Mouse (Mus musculus) stomach, embryonic 15.5 days (tissue): ENCODE data around the gene St6galnac6. TPM values are rescaled to one million over a fixed set of nuclear protein-coding genes. Genes with fewer than 3 reads are reported as not detected.

Experiments
- ATAC-seq: fragments of 200-750 bp; cut with Nextera tagmentation; 2 replicates; pipeline ENCODE4 v1.8.0; 2017; ENCODE audit warnings: low read depth, moderate number of reproducible peaks, moderate TSS enrichment; ENCODE audit not compliant: insufficient read depth, low FRiP score
- H3K27ac ChIP-seq: fragments of 300-500 bp; sonication (generic); 2 replicates; pipeline ENCODE4 v1.5.1; 2015; ENCODE audit warnings: mild to moderate bottlenecking, inconsistent platforms
- H3K27me3 ChIP-seq: fragments of 300-500 bp; sonication (generic); replicated peaks from 2 replicates; pipeline ENCODE4 v1.6.1; 2015; ENCODE audit warnings: inconsistent platforms
- H3K36me3 ChIP-seq: fragments of 300-500 bp; sonication (generic); 2 replicates; pipeline ENCODE4 v1.6.1; 2015; ENCODE audit warnings: inconsistent platforms
- H3K4me1 ChIP-seq: fragments of 300-500 bp; sonication (generic); 2 replicates; pipeline ENCODE4 v1.6.1; 2015; ENCODE audit warnings: inconsistent platforms
- H3K4me2 ChIP-seq: fragments of 300-500 bp; sonication (generic); 2 replicates; pipeline ENCODE4 v1.6.1; 2015; ENCODE audit warnings: mild to moderate bottlenecking, inconsistent platforms
- H3K4me3 ChIP-seq: fragments of 300-500 bp; sonication (generic); replicated peaks from 2 replicates; pipeline ENCODE4 v1.5.1; 2015; ENCODE audit warnings: inconsistent platforms
- H3K9ac ChIP-seq: fragments of 300-500 bp; sonication (generic); 2 replicates; pipeline ENCODE4 v1.6.1; 2015; ENCODE audit warnings: inconsistent platforms
- H3K9me3 ChIP-seq: fragments of 300-500 bp; sonication (generic); 2 replicates; pipeline ENCODE4 v1.6.1; 2016; ENCODE audit warnings: inconsistent platforms
- WGBS: fragments of 180-500 bp; shearing (Covaris S2); methylation state at CpG from one replicate; pipeline ENCODE4 v1.1.7; 2015; 5-methylcytosine and 5-hydroxymethylcytosine counted together
- polyA plus RNA-seq: library from polyadenylated mRNA; unstranded; fragments of >200 nt; fragmentation: Nextera tagmentation; extraction: Ambion mirVana; gene quantifications from 2 replicates; pipeline ENCODE4 v1.2.1, GENCODE M21; 2015

Gene St6galnac6
- polyA plus RNA-seq: 17.4 and 19.7 TPM in 2 replicates

DNA sequence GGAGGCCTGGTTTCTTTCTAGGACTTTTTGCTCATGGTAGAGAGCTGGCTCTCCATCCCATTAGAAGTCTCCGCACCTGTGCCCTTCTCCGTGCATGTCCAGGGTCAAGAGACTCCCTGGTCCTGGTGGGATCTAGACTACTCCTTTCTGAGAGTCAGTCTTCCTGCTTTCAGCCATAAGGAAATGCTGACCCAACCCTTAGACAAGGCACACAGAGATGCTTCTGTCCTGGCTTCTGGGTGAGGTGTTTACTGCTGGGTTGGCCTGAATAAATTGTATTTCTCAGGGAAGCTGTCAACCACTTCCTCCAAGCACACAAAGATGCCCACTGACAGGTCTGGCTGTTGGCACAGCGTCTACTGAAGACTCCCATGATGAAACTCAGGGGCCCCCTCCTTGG is at the start of gene St6galnac6:
Gene St6galnac6, plus strand, starts transcription at position 301 of the 400 bp plus-strand sequence.
- H3K4me2 ChIP-seq: no peak within 1 kb of the TSS
- peaks cover 4% of the 10 kb centered on the region; the same call in 1 of the 2 replicates for H3K36me3 ChIP-seq
- no peaks in the 10 kb centered on the region for H3K9me3 ChIP-seq
- 88% methylated on average over 3 of the region's 3 CpGs for WGBS
- peaks cover 14% of the 10 kb centered on the region for H3K4me1 ChIP-seq
- no peak within 1 kb of the TSS for H3K9ac ChIP-seq
- no peak within 1 kb of the TSS for H3K27ac ChIP-seq
- ATAC-seq: no peak
- H3K4me3 ChIP-seq: no peak within 1 kb of the TSS
- no peaks in the 10 kb centered on the region for H3K27me3 ChIP-seq

DNA sequence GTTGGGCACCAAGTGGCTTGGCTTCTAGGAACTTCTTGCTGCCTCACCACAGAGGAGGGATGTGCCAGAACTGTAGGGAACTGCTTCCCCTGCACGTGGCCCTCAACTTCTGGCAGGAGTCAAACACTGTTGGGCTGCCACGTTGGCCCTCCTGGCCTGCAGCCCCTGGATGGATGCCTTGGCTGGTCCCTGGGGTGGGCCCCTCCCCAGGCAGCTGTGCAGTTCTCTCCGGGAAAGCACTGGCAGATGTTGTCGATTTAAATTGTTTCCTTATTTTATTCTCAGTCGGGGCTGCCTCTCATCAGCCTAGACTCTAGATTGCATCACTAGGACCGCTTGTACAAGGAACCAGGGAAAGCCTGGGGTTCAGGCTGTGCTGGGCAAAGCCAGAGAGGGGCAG is 49.7 kb upstream of the St6galnac6 start:
- ATAC-seq: no peak
- H3K4me2 ChIP-seq: no peak overlapping the region
- H3K9ac ChIP-seq: no peak overlapping the region
- no peak overlapping the region for H3K4me3 ChIP-seq
- no peaks in the 10 kb centered on the region for H3K9me3 ChIP-seq
- no peaks in the 10 kb centered on the region for H3K27me3 ChIP-seq
- 34% methylated on average over 6 of the region's 6 CpGs for WGBS
- peak overlapping the region; percentile 77 for H3K27ac ChIP-seq
- H3K36me3 ChIP-seq: no peaks in the 10 kb centered on the region
- H3K4me1 ChIP-seq: peaks cover 24% of the 10 kb centered on the region

DNA sequence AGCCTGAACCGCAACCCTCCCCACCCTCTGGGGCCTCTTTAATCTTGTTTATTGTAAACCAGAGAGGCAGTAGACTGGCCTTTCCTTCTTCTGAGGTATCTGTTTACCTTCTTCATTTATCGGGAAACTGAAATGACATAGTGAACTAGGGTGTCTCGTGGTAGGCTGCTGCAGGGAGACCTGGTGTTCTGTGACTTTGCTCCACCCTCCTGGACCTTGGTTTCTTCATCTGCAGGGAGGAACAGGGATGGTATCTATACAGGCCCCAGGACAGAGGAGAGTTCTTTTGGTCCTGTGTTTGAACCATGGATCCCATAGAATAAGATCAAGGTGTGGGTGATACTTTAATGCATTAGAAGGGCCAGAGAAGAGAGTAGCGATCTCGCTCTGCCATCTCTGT is 48.3 kb upstream of the St6galnac6 start:
- 66% methylated on average over 5 of the region's 5 CpGs for whole genome bisulfite sequencing
- peaks cover 25% of the 10 kb centered on the region for H3K4me1 ChIP-seq
- no peak overlapping the region for H3K4me3 ChIP-seq
- no peaks in the 10 kb centered on the region for H3K9me3 ChIP-seq
- no peak overlapping the region for H3K4me2 ChIP-seq
- no peaks in the 10 kb centered on the region for H3K27me3 ChIP-seq
- H3K27ac ChIP-seq: no peak overlapping the region
- no peak for ATAC-seq
- no peaks in the 10 kb centered on the region for H3K36me3 ChIP-seq
- H3K9ac ChIP-seq: no peak overlapping the region

DNA sequence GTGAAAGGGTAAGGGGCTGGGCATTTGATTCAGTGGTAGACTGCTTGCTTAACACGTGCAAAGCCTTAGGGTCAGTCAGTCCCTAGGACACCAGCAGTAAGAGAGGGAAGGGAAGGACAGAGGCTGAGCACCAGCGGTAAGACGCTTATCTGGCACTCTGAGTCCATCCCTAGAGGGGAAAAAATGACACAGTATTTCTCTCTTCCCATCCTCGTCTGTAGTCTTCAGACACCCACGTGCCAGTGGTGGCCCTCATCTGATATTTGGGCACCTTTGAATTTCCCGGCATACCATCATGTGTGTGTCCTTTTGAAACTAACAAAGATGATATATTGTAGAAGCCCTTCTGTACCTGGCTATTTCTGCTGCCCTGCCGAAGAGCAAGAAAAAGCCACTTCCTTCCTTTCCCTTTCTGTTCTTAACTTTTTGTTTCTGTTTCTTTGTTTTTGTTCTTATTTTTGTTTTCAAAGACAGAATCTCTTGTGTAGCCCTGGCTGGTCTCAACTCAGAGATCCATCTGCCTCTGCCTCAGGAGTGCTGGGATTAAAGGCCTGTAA is 45.8 kb upstream of the St6galnac6 start:
- no peak overlapping the region for H3K9ac ChIP-seq
- no peak overlapping the region for H3K4me3 ChIP-seq
- no peak for ATAC-seq
- no peak overlapping the region for H3K4me2 ChIP-seq
- H3K9me3 ChIP-seq: no peaks in the 10 kb centered on the region
- no peaks in the 10 kb centered on the region for H3K27me3 ChIP-seq
- H3K36me3 ChIP-seq: 0 out of 2 replicates have a peak, but pooled peaks cover 6% of the 10 kb centered on the region
- H3K4me1 ChIP-seq: peaks cover 22% of the 10 kb centered on the region
- 68% methylated on average over 7 of the region's 7 CpGs for WGBS
- no peak overlapping the region for H3K27ac ChIP-seq

DNA sequence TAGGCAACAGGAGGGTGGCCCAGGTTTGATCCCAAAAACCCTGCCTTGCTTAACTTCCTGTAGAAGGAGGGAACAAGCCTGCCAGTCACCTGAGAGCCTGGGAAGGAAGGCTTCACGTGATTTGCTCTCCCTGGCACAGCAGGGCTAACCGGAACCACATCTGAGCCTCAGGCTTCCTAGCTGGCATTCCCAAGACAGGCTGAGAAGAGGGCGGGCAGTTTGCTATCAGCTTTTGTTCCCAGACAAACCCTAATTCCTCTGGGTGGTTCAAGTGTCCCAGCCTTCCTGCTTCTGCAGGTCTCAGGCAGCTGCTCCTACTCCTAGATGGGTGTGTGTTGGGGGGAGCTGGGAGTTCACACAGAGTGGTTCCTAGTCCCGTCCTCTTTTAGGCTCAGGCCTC is 44.0 kb upstream of the St6galnac6 start:
- Histone ChIP-seq H3K4me3 (no peak overlapping the region), H3K27me3 (no peaks in the 10 kb centered on the region), H3K27ac (peak overlapping the region; percentile 51; the same call in 1 of the 2 replicates), H3K9me3 (no peaks in the 10 kb centered on the region), H3K4me1 (peaks cover 10% of the 10 kb centered on the region), H3K4me2 (no peak overlapping the region), H3K9ac (no peak overlapping the region), H3K36me3 (peaks cover 16% of the 10 kb centered on the region; the same call in 1 of the 2 replicates)
- 41% methylated on average over 4 of the region's 4 CpGs for WGBS
- no peak for ATAC-seq

DNA sequence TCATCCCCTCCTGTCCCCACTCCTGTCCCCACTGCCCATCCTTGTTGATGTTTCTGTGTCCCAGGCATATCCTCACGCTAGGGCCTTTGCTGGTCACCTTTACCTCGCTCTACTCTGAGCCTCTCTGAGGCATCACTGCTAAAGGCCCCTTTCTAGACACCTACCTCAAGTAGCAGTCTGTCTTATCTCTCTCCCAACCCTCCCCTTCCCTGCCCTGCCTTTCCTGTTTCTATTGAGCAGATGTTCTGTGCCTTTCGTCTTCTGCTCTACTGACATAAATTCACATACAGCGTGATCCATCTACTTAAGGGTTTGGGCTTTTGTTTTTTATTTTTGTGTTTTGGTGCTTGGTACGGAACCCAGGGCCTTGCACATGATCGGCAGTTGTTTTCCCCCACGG is 43.5 kb upstream of the St6galnac6 start:
- 0 out of 2 replicates have a peak, but pooled peaks cover 7% of the 10 kb centered on the region for H3K4me1 ChIP-seq
- no peaks in the 10 kb centered on the region for H3K9me3 ChIP-seq
- peak overlapping the region; percentile 51; the same call in 1 of the 2 replicates for H3K27ac ChIP-seq
- H3K4me3 ChIP-seq: no peak overlapping the region
- H3K9ac ChIP-seq: no peak overlapping the region
- WGBS: 76% methylated on average over 7 of the region's 7 CpGs
- no peak overlapping the region for H3K4me2 ChIP-seq
- peaks cover 16% of the 10 kb centered on the region; the same call in 1 of the 2 replicates for H3K36me3 ChIP-seq
- no peaks in the 10 kb centered on the region for H3K27me3 ChIP-seq
- ATAC-seq: no peak

DNA sequence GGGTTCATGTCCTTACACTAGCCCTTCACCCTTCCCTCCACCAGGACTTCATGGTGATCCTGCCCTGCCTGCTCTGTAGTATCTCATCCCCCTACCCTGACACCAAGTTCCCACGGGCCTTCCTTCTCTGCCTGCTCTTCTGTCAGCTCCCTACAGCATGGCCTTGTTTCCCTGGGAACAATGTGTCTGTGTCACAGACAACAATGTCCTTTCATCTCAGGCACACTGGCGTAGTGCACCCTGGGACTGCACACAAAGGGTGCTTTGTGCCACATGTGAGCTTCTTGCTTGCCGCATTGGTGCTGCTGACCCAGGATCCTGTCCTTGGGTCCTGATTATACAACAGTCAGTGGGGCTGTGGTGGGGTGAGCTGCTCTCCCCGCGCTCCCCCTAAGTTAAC is 39.9 kb upstream of the St6galnac6 start:
- 0 out of 2 replicates have a peak, but pooled peaks cover 7% of the 10 kb centered on the region for H3K4me1 ChIP-seq
- no peak overlapping the region for H3K4me3 ChIP-seq
- peak overlapping the region; percentile 40; the same call in 1 of the 2 replicates for H3K27ac ChIP-seq
- no peak overlapping the region for H3K9ac ChIP-seq
- no peaks in the 10 kb centered on the region for H3K27me3 ChIP-seq
- peak; percentile 44; the same call in 1 of the 2 replicates for ATAC-seq
- H3K4me2 ChIP-seq: no peak overlapping the region
- H3K36me3 ChIP-seq: peaks cover 27% of the 10 kb centered on the region
- no peaks in the 10 kb centered on the region for H3K9me3 ChIP-seq
- WGBS: 70% methylated on average over 5 of the region's 5 CpGs

DNA sequence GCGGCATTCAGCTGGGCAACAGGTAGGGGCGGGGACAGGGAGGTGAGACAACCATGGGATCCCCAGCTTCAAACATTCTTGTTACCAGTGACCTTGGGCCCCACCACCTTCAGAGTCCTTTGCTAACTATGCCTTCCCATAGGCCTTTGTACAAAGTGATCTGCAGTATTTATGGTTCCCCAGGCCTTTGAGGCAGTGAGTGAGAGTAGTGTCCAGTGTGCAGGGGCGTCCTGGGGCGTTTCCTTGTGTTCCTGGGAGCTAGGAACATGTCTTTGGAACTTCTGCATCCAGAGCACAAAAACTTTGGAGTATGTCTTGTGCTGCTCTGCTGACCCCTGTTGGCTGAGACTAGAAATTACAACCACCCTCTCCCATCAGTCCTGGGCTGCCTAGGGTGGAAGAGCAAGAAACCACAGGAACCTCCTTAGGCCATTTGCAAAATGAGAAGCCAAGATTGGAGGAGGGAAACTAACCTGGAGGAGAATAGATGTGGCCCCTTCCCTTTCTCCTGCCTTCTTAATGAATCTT is 32.9 kb upstream of the St6galnac6 start:
- Histone ChIP-seq H3K9ac (no peak overlapping the region), H3K4me3 (no peak overlapping the region), H3K4me1 (peaks cover 3% of the 10 kb centered on the region), H3K4me2 (no peak overlapping the region), H3K27me3 (no peaks in the 10 kb centered on the region), H3K27ac (no peak overlapping the region), H3K36me3 (peaks cover 44% of the 10 kb centered on the region), H3K9me3 (no peaks in the 10 kb centered on the region)
- ATAC-seq: no peak
- WGBS: 40% methylated on average over 4 of the region's 4 CpGs

DNA sequence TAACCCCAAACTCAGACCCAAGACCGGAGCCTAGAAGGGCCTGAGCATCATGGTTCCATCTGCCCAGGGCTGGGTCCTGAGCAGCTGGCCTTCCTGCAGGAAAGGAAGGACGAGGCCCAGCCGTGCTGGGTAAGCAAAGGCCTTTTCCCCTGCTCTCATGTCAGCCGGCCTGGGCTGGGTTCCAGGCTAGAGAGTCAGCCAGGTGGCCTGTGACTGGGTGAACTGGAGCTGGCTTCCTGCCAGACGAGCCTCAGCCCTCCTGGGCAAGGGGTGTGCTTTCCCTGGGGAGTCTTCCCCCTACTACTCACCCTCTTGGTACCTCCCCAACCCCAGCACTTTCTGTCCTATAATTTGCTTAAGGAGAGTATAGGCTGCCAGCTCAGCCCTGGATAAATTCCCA is 31.4 kb upstream of the St6galnac6 start:
- Histone ChIP-seq H3K36me3 (peaks cover 48% of the 10 kb centered on the region), H3K27me3 (no peaks in the 10 kb centered on the region), H3K4me2 (no peak overlapping the region), H3K27ac (no peak overlapping the region), H3K9me3 (no peaks in the 10 kb centered on the region), H3K4me3 (no peak overlapping the region), H3K9ac (no peak overlapping the region), H3K4me1 (peaks cover 14% of the 10 kb centered on the region)
- 70% methylated on average over 5 of the region's 5 CpGs for WGBS
- ATAC-seq: no peak

DNA sequence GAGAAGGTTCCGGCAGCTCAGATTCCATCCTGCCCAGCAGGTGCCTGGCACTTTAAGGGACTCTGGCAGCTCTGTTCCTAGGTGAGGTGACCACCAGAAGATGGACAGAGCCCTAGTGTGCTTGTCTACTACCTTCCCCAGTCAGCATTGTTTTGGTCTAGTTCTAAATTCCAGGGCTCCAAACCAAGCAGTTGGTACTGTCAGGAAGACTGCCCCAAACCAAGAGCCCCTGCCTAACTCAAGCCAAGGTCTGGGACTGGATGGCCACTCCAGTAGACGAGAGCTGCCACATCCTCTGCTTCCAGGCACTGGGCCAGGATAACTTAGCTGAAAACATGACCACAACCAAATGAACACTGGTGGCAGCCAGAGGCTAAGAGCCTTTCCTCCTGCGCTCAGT is 30.6 kb upstream of the St6galnac6 start:
- no peaks in the 10 kb centered on the region for H3K9me3 ChIP-seq
- no peaks in the 10 kb centered on the region for H3K27me3 ChIP-seq
- WGBS: 89% methylated on average over 3 of the region's 3 CpGs
- H3K4me1 ChIP-seq: peaks cover 14% of the 10 kb centered on the region
- H3K36me3 ChIP-seq: peaks cover 43% of the 10 kb centered on the region
- no peak for ATAC-seq
- no peak overlapping the region for H3K4me2 ChIP-seq
- H3K4me3 ChIP-seq: no peak overlapping the region
- H3K9ac ChIP-seq: no peak overlapping the region
- H3K27ac ChIP-seq: no peak overlapping the region

DNA sequence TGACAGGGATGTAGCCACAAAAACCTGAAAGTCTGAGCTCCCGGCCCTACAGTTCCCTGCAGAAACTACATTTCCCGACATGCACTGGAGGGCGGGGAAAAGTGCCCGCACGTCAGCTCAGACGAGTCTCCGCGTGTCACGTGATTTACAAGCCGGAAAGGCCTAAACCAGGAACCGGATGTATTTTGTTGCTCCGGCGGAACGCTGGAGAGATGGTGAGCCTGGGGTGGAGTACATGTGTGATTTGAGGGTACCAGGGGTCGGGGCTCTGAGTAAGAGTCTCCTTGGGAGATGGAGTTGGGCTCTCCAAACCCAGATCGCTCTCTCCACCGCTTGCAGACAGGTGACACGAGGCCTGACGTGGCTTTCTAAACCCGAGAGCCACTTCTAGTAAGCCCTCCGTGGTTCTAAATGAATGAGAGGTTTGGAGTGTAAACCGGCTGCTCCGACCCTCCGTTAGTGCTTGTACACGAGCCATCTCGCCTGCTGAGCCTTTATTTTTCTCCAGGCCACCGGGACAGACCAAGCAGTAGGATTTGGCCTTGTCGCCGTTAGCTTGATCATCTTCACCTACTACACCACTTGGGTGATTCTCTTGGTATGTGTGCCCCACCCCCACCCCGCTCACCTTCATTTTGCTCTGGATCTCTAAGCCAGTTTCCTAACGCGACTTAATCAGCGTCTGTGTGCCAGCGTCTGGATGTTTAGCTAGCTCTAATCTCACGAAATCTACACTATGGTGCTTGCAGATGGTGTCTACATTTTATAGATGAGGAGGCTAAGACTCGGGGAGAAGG is 28.6 kb upstream of the St6galnac6 start, which contains the start of gene Dpm2:
Gene Dpm2, plus strand, starts transcription at position 161 of the 797 bp plus-strand sequence.
- Histone ChIP-seq H3K9ac (peak within 1 kb of the TSS; percentile 81), H3K4me1 (peaks cover 22% of the 10 kb centered on the region), H3K27ac (peak within 1 kb of the TSS; percentile 57; the same call in 1 of the 2 replicates), H3K4me2 (peak within 1 kb of the TSS; percentile 86), H3K9me3 (no peaks in the 10 kb centered on the region), H3K36me3 (peaks cover 27% of the 10 kb centered on the region), H3K4me3 (peak within 1 kb of the TSS; percentile 85), H3K27me3 (peaks cover 4% of the 10 kb centered on the region; the same call in 1 of the 2 replicates)
- peak; percentile 82 for ATAC-seq
- 1% methylated on average over 36 of the region's 36 CpGs for WGBS

DNA sequence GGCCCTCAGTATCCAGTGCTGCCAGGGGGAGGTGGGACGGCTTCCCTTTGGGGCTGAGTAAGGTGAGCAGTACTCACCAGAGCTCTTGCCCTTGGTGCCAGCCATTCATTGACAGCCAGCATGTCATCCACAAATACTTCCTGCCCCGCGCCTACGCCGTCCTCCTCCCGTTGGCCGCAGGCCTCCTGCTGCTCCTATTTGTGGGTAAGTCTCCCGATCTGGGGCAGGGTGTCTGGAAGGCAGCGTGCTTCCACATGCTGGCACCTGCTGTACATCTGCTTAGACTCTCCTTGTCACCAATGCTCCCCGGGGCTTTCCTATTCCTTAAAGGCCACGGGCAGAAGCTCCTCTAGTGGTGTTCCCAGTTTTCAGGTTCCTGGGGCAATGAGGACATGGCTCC is 27.3 kb upstream of the St6galnac6 start:
- H3K4me1 ChIP-seq: peaks cover 22% of the 10 kb centered on the region
- WGBS: 89% methylated on average over 11 of the region's 11 CpGs
- H3K9me3 ChIP-seq: no peaks in the 10 kb centered on the region
- no peak for ATAC-seq
- H3K27me3 ChIP-seq: peaks cover 4% of the 10 kb centered on the region; the same call in 1 of the 2 replicates
- H3K4me3 ChIP-seq: 0 out of 2 replicates have a peak overlapping the region, but pooled peaks have one; percentile 85
- H3K27ac ChIP-seq: no peak overlapping the region
- peak overlapping the region; percentile 86 for H3K4me2 ChIP-seq
- peaks cover 21% of the 10 kb centered on the region for H3K36me3 ChIP-seq
- H3K9ac ChIP-seq: no peak overlapping the region
